Comparison of ENCODE assay signal across 14 mouse cellular contexts in the genomic region with DNA sequence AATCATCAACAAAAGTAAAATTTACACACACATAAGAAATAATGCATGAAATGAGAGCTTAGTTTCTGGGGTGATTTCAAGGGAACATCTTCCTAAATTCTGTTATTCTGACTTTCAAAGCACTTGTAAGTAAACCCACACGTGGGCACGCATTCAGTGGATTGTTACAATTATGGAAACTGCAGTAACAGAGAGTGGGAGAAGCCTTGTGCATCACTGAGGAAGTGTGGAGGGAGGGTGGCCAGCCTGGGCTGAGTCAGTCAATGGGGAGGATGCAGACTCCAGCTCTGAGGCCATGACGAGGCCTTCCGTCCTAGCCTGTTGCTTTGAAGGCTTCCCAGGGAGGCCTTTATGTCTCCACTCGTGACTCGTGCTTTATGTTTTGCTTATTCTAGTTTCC.
DNase-seq lines count a peak whose midpoint lies in the region; ATAC-seq lines count a peak whose summit lies in the region.
"Had no signal": no experiment of that assay in that cellular context is flagged by ENCODE, and none has a peak within 500 bp of the region (broad histone marks: within the 10 kb centered on the region; RNA-seq: fewer than 3 reads in every experiment).

No protein-coding gene starts in this region.

- H3K4me3 ChIP-seq in kidney, embryonic 16.5 days (ENCODE audit: low read length): no peak overlapping the region
- no peak overlapping the region for H3K4me3 ChIP-seq in neural tube, embryonic 11.5 days (ENCODE audit: low read depth, low read length)
- H3K4me3 ChIP-seq: heart, embryonic 13.5 days; neural tube, embryonic 12.5 days had no signal

- H3K4me1 ChIP-seq in kidney, embryonic 16.5 days (ENCODE audit: insufficient read depth, low read length): peaks cover 50% of the 10 kb centered on the region
- H3K4me1 ChIP-seq in neural tube, embryonic 11.5 days (ENCODE audit: control insufficient read depth, insufficient read depth, low read length): peaks cover 16% of the 10 kb centered on the region

- H3K4me2 ChIP-seq in kidney, embryonic 16.5 days (replicated peaks; ENCODE audit: low read depth, low read length): no peak overlapping the region
- H3K4me2 ChIP-seq in neural tube, embryonic 11.5 days (ENCODE audit: low read depth): no peak overlapping the region
- H3K4me2 ChIP-seq: heart, embryonic 13.5 days; neural tube, embryonic 12.5 days had no signal

- 0 out of 2 replicates have a peak overlapping the region, but pooled peaks have one; percentile 27 for H3K9ac ChIP-seq in kidney, embryonic 16.5 days (replicated peaks; ENCODE audit: low read length)
- no peak overlapping the region for H3K9ac ChIP-seq in neural tube, embryonic 11.5 days (ENCODE audit: low read length)
- H3K9ac ChIP-seq: heart, embryonic 13.5 days; liver, embryonic 14.5 days; neural tube, embryonic 12.5 days had no signal

- H3K27ac ChIP-seq in kidney, embryonic 16.5 days (ENCODE audit: low read length): peak overlapping the region; percentile 63
- H3K27ac ChIP-seq in neural tube, embryonic 11.5 days (ENCODE audit: low read depth, low read length): no peak overlapping the region
- H3K27ac ChIP-seq: liver, embryonic 14.5 days; neural tube, embryonic 12.5 days had no signal

- 59% methylated on average over 6 of the region's 6 CpGs for WGBS in kidney, embryonic 16.5 days
- WGBS in neural tube, embryonic 11.5 days: 57% methylated on average over 6 of the region's 6 CpGs

- no peak for DNase-seq in kidney, adult 18-20 months
- DNase-seq in neural tube, embryonic 11.5 days (ENCODE audit: low spot score): peak; percentile 8
- no peak for DNase-seq in neural tube, embryonic 10.5 days (ENCODE audit: extremely low spot score, low spot score)
- DNase-seq in frontal cortex, postnatal 25 days (ENCODE audit: low spot score in 2 of 2): peak; percentile 9 to 45
- peak; percentile 66 for DNase-seq in right cerebral cortex, postnatal 25 days
- no peak for DNase-seq in cerebellum, adult 9-10 months
- no peak for DNase-seq in cerebellum, postnatal 4 days (ENCODE audit: low spot score in 2 of 2)
- DNase-seq: adrenal gland, postnatal 10 days; cerebellum, adult 8-10 months had no signal

- H3K9me3 ChIP-seq in kidney, embryonic 16.5 days (ENCODE audit: low read length): no peaks in the 10 kb centered on the region
- no peaks in the 10 kb centered on the region for H3K9me3 ChIP-seq in neural tube, embryonic 11.5 days (ENCODE audit: control insufficient read depth, low read length)
- H3K9me3 ChIP-seq: heart, embryonic 13.5 days; neural tube, embryonic 12.5 days had no signal

- H3K36me3 ChIP-seq in kidney, embryonic 16.5 days (ENCODE audit: insufficient read depth, low read length): no peaks in the 10 kb centered on the region
- H3K36me3 ChIP-seq in neural tube, embryonic 11.5 days (ENCODE audit: control insufficient read depth, insufficient read depth, low read length): no peaks in the 10 kb centered on the region
- H3K36me3 ChIP-seq: heart, embryonic 13.5 days; neural tube, embryonic 12.5 days had no signal

- ATAC-seq in kidney, embryonic 16.5 days (ENCODE audit: low FRiP score, low TSS enrichment): no peak
- no peak for ATAC-seq in neural tube, embryonic 11.5 days (ENCODE audit: insufficient read depth, low FRiP score, low TSS enrichment)
- ATAC-seq: forebrain, embryonic 14.5 days had no signal

- H3K27me3 ChIP-seq in kidney, embryonic 16.5 days (ENCODE audit: insufficient read depth, low read length): peaks cover 15% of the 10 kb centered on the region
- no peaks in the 10 kb centered on the region for H3K27me3 ChIP-seq in neural tube, embryonic 11.5 days (ENCODE audit: control insufficient read depth, insufficient read depth, low read length)
- H3K27me3 ChIP-seq: heart, embryonic 13.5 days; neural tube, embryonic 12.5 days had no signal

Comparison
In these comparisons a context has a peak if more than half of its experiments do, and no peak if none do; other contexts are left out.
1. DNase-seq: peak in neural tube, embryonic 11.5 days (single experiment), frontal cortex, postnatal 25 days (2 of 2) and right cerebral cortex, postnatal 25 days (single experiment); none in kidney, adult 18-20 months (single experiment), neural tube, embryonic 10.5 days (single experiment), cerebellum, adult 9-10 months (single experiment) and cerebellum, postnatal 4 days (0 of 2).